Mouse (Mus musculus) lung, postnatal 10 days (tissue): Measurements from ENCODE around the gene Brd1.
"Not testable (repeated sequence)": the region's sequence is repeated elsewhere in the genome, so short reads cannot be mapped to it uniquely, and the experiment has no call there.

Experiments used
- DNase-seq: peaks from one replicate; pipeline ENCODE4 v3.0.0; 2021

Gene Brd1

DNA sequence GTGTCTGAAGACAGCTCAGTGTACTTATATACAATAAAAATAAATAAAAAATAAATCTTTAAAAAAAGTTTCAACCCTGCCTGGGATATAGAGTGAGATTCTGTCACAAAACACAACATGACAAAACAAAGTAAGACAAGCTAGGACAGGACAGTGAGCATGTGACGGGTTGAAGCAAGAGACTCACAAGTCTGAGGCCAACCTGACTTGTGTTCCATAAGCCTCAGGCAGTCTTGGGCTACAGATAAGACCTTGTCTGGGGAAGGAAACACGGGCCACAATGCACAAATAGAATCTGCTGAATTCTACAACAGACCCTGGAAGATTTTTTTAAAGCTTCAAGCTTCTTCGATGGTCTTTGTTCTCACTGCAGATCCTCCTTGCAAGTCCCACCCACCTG lies 6.8 kb downstream of the Brd1 start:
- DNase-seq = no peak

DNA sequence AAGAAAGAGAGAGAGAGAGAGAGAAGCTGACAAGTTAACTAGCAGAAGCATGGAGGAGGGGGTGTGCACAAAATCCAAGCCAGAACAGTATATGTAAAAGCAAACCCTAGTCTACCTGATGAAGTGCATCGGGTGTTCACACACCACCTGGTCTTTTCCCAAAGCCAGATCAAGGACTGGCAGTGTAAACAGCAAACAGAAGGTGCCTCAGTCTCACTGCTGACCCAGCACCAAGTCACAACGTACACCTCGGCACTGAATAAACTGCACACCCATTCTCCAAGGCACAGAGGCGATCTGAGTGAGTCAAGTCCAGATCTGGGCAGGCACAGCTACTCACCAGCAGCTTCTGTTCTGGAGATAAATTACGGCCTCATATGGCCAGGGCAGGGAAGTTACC lies 9.0 kb downstream of the Brd1 start:
- DNase-seq = no peak

DNA sequence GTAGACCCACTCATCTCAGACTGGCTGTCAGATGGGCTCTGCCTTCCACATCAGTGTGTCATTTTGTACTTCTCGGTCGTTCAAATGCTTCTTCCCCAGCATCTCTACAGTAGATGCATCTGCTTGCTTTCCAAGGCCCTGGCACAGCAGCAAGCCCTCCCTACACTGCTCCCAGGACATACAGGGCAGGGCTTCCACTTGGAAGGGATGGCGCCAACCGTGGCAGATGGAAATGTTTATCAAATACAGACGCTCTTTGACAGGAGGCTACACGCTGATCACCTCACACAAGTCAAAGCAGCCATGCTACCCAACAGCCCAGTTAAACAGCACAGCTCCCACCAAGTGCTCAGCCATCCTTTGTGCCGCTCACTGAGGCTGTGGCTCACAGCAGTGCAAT lies 9.7 kb downstream of the Brd1 start:
- no peak for DNase-seq

DNA sequence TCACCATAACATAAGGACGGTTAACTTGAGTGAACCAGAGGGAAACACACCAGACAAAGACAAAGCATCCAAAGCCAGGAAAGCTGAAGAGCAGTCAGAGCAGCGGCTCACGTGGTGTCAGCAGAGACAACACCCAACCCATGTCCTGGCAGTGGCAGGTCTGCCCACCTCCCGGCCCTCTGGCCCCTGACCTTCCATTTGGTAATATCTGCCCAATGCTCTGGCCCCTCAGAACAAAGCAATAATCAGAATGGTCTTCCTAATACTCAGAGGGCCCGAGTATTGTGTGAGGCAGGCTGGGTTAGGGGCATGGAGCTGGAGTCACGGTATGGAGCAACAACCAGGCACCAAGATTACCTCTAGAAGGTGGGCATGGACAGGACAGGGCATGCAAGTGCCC lies 10.8 kb downstream of the Brd1 start:
- DNase-seq = no peak

DNA sequence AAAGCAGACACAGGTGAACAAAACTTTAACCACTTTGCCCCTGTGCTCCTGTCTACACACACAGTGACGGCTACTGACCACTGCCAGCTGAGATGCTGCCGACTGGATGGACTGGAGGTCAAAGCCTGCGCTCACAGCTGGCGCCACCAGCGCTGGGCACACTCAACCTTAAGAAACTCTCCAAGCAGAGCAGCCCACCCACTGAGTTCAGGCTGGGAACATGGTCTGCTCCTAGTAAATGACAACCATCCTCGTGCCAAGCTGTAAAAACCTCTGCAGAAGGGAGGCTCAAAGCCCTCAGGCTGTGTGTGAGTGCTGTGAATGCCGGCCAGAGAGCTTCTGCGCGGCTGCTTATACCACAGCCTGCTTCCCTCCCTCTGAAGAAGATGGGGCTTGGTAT lies 16.8 kb downstream of the Brd1 start:
- DNase-seq = no peak

DNA sequence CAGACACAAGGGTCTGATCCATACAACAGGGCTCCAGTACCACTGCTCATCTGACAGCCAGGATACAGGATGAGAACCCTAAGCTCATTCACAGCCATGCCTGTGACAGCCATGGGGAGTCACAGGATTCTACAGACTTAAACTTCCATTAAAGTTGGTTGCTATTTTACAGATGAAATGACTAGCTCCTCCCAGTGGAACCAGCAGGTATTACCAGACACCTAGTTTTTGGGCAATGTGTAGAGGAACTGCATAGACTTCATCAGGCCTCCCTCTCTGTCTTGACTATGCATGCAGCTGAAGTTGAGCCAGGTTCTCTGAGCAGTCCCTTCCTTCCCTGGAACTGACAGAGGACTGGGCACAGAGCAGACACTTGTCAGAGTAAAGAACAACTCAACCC lies 17.7 kb downstream of the Brd1 start:
- DNase-seq = peak; percentile 49

DNA sequence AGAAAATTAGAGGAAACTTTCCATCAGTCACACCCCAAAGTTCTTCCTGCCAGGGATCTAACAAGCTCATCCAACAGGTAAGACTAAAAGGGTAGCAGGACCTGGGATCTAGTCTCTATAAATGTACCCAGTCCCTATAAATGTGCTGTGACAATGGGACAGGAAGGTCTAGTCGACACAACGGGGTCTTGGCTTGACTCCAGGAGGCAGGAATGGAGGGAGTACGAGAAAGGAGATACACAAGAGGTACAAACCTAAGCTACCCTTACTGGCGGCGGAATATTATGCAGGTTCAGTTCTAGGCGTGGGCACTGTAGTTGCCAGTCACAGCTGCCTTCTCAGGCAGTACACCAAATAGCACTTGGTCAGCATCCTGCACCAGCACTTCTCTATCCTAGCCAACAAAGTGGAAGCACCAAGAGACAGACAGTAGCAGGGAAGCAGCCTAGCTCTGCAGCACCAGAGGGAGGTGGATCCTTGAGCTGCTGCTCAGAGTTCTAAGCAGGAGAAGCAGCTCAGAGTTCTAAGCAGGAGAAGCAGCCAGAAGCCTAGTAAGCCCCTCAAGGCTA lies 19.9 kb downstream of the Brd1 start:
- no peak for DNase-seq

DNA sequence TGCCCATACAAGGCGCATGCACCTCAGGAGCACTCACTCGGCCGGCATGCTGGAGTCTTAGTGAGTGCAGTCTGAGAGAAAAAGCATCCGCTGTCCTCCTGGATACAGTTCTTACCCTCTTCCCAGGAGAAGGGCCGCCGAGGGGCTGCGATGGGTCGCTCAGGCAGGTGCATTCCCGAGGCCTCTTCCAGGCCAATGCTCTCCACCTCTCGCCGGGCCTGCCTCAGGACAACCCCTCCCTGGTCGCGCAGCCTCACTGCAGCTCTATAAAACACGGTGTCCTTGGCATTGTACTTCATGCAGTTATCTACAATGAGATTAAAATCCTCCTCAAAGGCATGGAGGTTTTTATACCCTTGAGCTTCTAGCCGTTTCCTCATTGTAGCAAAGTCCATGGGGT lies 21.5 kb downstream of the Brd1 start:
- DNase-seq = no peak

DNA sequence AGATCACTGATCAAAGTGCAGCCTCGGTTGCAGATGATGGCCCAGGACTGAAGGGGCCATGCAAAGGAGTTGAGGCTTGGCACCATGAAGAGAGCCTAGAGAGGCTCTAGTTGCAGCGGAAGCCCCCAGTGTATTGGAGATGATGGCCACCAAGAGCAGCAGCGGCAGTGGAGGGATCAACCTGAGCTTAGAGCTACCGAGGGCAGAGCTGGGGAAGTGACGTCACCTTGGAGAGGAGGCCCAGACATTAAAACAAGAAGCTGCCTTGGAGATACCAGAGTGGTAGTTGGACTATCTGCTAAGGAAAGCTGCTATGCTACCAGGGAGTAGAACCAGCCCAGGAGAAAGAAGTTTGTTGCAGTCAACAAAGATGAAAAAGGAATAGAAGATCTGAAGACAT lies 24.2 kb downstream of the Brd1 start:
- no peak for DNase-seq

DNA sequence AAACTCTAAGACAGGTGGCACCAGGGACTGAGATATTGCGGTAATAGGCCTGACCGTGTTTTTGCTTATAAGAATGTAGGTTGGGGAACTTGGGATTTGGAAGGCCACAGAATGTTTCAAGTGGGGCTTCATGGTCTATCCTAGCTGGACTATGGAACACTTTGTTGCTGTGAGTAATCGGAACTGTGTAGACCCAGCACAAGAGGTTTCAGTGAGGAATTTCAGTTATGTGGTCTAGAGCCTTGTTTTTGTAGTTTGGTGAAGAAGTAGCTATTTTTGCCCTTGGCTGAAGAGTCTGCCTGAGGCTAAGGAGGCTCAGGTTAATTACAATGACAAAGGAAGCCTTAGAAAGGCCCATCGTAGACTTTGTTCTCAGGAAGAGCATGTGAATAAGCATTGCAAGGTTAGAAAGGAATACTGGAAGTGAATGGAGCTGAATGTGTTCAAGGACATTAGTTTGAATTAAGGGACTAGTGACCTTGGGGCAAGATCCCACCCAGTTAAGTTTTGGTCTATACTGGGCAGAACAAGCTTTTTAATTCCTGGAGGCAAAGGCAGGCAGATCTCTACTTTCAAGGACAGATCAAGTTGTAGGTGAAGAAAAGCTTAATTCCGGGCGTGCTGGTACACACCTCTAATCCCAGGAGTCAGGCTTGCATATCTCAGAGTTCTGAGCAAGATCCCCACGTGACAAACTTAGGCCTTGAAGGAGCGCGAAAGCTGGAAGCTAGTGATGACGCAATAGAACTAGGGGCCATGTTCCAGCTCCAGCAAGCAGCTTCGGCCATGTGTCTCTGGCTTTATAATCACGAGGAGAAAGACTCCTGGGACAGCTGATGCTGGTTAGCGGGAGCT lies 25.1 kb downstream of the Brd1 start:
- DNase-seq = no peak

DNA sequence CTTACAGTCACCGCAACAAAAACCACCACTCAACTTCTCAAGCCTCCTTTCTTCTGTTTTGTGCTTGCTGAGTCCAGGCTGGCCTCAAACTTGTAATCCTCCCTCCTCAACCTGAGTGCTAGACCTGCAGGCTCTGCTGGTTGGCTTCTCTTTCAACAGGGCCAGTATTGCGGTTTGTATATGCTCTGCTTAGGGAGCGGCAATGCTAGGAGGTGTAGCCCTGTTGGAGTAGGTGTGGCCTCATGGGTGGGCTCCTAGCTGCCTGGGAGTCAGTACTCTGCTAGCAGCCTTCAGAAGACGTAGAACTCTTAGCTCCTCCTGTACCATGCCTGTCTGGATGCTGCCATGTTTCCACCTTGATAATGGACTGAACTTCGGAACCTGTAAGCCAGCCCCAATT lies 25.8 kb downstream of the Brd1 start:
- DNase-seq = no peak

DNA sequence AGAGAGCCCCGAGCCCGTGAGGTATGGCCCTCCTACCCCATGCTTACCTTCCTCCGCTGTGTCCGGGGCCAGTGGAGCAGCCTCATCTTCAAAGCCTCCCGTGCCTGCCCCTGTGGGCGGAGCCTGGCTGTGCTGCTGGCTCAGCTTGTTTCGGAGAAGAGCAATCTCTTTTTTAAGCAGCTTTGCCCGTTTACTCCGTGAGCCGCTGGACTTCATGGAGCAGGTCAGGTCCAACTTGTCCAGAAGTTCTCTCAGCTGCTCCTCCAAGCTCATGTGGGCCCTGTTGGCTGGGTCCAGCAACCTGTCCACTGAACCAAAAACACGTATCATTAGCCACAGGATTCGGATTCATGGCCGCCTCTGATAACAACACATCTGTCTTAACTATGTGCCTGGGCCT lies 27.0 kb downstream of the Brd1 start:
- not testable (repeated sequence) for DNase-seq

DNA sequence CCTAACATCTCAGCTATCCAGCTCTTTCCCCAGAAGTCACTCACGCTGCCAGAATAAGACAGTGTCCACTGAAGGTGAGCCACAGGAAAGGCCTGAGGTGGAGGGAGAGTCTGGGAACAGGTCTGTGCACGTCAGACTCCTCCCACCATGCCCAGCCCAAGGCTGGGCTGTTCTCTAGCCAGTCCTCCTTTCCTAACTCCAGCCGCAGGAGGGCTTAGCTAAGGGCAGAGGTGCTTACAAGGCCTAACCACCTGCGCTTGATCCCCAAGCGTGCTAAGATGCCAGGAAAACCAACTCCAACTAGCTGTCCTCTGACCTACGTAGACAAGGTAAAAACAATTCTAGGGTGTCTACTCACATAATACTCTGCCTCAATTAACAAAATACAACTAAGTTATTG lies 27.7 kb downstream of the Brd1 start:
- no peak for DNase-seq

DNA sequence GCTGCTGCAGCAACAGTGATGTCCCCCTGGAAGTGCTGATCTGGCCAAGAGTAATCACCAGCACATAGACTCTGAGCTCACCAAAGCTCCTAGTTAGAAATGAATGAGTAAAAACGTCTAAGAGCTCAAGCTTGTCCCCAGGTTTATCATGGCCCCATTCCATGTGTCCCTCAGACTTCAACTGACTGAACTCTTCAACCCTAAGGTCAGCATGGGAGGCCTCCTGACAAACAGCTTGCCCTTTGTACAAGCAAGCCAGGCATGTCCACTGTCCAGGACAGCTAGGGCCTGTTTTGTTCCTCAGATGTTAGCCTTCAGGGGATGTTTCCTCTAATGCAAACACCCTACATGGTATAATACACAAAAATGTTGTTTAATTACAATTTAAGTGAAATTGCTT lies 29.7 kb downstream of the Brd1 start:
- no peak for DNase-seq

DNA sequence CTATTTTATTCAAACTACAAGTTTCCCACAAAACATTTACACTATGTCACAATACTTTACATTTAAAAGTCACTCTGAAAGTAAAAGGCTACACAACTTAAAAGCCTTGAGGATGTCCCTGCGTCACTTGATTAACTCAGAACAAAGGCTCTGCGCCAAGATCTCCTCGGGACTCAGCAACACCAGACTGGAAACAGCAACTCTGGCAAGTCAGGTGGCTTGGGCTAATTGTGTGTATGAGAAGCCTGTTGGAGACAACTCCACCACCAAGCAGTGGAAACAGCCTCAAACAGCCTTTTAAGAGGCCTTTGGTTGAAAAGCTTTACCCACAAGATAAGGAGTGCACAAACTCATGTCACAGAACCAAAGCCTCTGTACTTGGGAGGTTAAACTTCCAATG lies 31.5 kb downstream of the Brd1 start:
- DNase-seq = peak; percentile 47

DNA sequence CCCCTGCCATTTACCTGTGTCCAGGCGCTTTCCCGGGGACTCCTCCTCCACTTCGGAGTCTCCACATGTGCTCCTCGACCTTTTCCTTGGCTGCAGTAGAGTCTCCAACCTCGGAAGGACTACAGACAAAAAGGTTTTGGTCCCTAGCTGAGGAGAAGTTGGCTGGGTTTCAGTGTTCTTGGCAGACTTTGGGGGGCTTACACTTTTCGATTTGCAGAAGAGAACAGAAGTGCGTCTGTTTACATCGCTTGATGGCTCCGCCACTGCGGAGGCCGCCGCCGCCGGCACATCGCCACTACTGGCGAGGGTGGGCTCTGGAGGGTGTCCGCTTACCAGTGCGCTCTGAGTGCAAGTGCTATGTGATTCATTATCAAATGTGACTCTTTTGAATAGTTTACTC lies 33.3 kb downstream of the Brd1 start:
- peak; percentile 53 for DNase-seq

DNA sequence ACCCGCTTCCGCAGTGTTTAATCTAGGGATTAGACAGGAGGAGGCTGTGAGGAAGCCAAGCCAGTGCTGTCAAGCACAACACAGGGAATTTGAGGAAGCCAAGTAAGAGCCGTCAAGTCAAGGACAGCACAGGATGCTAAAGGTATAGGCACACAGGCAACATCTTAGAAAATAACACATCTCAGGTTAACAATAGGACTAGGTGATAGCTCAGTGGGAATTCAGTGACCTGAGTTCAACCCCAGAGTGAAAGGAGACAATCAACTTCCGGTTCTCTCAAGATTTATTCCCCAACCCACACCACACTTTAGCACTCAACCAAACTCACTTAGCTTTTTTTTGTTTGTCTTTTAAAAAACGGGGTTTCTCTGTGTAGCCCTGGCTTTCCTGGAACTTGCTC lies 34.5 kb downstream of the Brd1 start:
- DNase-seq = no peak

DNA sequence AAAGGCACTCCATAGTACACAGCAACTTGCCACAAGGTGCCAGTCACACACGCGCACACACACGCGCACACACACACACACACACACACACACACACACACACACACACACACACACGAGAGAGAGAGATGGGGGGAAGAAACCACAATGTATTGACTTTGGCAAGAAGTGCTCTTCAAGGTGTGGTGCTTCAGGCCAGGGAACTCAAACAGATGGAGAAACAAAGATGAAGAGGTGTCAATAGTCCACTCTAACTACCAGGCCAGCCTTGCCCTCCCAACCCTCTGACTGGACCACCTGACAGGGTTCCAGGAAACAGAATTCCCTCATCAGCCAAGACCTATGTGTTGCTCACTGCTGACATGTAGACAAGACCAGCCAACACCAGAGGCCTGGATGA lies 36.4 kb downstream of the Brd1 start:
- no peak for DNase-seq

DNA sequence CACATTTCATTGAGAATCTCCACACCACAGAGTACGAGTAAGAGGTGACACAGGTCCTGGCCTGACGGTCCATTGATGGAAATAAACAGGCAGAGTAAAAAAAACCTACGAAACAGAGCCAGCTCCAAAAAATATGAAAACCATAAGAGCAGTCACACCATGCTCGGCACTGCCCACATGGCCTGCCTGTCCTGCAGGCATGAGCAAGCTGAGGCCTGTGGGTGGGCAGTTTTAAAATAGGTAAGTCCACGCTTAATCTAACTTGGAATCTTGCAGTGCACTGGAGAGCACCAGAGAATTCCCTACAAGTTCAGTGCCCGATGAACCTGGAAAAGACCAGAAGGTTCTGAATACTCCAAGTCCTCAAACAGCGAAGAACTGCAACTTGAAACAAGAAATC lies 38.0 kb downstream of the Brd1 start:
- DNase-seq = no peak

DNA sequence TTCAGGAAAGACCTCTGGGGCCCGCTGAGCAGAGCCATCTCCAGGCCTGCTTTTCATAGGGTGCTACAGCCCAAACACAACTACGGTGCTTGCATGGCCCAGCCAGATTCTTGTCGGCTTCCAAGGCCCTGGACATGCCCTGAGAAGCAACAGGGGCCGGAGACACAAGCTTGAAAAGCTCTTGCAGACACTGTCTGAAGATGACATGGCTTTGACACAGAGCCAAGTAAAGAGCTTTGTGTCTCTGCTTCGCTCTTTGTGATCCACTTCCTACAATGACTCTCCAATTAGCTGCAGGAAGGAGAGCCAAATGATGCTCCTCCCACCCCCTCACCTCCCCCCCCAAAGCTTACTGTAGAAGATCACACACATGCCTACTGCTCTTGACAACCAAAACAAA lies 40.0 kb downstream of the Brd1 start:
- DNase-seq = peak; percentile 85

DNA sequence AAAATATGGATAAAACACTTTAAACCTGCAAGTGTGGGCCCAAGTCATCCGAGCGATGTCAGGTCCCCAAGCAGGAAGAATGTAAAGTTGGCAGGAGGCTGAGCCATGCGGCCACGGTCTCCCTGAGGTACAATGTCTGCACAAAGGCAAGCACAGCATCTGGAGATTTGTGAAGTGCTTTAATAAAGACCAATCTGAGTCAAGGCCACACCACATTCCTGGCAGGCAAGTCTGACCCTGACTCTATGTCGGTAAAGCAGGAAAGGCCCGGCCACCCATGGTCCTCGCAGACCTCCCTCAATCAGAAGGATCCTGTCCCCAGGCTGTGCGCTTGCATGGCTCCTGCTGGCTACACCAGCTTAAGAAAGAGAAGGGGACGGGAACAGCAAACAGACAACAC lies 41.3 kb downstream of the Brd1 start:
- no peak for DNase-seq

DNA sequence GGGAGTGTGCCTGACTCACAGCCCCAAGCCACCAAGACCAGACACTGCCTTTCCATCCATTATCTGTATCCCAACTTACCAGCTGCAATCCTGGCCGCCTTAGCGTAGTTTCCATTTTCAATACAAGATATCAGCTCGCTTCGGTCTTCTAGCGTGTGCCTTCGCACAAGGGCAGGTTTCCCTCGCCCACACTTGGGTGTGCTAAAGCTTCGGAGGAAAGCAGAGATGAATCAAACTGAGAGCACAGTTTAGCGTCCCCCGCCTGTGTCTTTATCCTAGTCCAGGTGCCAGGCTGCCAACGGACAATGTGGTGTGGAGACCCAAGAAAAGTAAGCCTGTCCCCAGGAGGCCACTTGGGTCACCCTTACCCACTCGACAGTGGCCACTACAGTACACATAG lies 42.9 kb downstream of the Brd1 start:
- DNase-seq = no peak

DNA sequence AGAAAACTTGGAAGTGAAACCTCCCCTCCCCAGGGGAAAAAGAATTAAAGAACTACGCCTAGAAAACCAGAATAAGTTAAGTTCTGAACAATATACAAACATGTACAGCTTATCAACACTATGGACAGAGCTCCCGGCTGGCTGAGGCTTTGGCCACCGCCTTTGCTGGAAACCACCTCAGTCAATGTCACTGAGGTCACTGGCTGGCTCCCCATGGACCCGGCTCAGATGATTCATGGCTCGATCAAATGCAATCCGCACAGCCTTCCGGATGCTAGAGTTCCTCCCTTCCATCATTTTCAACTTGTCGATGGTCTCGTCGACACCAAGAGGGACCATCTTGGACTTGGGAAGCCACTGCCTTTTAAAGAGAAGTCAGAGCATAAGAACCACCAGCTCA lies 45.9 kb downstream of the Brd1 start:
- DNase-seq = no peak

DNA sequence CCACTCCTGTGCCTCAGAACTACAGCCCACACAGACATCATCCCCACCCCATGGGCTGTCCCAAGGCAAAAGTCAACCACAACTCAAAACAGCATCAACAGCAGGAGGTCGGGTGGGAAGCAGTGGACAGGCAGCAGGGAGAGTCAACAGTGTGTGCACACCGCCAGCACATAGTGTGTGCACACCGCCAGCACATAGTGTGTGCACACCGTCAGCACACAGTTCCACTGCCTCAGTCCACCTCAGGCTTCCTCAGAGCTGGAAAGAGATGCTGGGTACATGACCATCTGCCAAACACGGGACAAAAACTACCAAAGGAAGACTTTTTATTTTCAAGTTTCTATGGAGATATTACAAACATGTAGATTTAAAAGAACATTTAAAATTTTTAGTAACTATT lies 47.3 kb downstream of the Brd1 start:
- no peak for DNase-seq

DNA sequence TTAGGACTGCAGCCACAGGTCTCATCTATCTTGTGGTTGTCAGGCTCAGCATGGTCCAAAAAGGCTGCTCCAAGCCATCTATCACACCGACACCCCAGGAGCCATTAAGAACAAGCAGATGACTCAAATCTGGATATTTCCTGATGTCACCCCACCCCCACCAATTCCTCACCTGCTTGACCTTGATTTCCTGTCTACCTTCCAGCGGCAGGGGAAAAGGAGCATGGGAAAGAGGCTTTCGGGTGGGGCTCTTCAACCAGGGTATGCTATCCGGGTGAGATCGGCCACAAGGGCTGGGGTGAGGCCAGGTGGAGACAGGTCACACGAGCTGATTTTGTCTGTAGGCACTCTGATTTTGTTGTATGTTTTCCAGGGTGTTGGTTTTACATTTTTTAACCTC lies 50.0 kb downstream of the Brd1 start:
- DNase-seq = no peak
